Mouse (Mus musculus) neural tube, embryonic 10.5 days (tissue): ENCODE measurements at regions not wholly inside any gene's neighbourhood (a gene's known extent, or its start where the extent isn't known, plus 50 kb on each side); places are given as distances from the start of the nearest gene placed in this dataset.

ENCODE experiments used
- DNase-seq: peaks from one replicate; pipeline ENCODE4 v3.0.0-alpha.2; 2017; ENCODE audit warnings: low spot score; ENCODE audit errors: extremely low spot score

DNA sequence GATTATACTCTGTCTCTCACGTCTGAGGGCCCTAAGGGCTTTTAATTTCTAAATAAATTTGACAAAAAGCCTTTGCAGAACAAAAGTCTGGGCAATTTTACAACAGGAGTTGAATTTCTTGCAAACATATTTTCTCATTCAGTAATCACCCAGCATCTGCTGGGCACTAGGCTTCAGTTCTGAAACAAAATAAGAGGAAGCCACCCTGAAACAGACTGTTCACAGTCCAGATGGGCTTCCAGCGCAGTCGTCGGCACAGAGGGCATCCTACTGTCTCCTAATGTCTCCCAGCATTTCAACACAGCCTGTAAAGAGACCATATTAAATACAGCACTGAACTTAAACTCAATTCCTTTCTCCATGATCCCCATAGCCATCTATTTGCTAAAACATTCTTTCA lies 324.5 kb upstream of the Trib2 start:
- no peak for DNase-seq

- no peak for DNase-seq
Observed at GRCm38 (mm10) chr12:16140511-16141110, 323.9 kb upstream of the Trib2 start.

- DNase-seq: no peak
Observed at GRCm38 (mm10) chr12:16139152-16139551, 322.4 kb upstream of the Trib2 start.

GRCm38 (mm10) chr12:16137801-16138200 lies 321.1 kb upstream of the Trib2 start:
- no peak for DNase-seq

GRCm38 (mm10) chr12:16136214-16136671 lies 319.5 kb upstream of the Trib2 start:
- DNase-seq: no peak

- DNase-seq: no peak
Observed at GRCm38 (mm10) chr12:16135602-16136213, 319.0 kb upstream of the Trib2 start.

DNA sequence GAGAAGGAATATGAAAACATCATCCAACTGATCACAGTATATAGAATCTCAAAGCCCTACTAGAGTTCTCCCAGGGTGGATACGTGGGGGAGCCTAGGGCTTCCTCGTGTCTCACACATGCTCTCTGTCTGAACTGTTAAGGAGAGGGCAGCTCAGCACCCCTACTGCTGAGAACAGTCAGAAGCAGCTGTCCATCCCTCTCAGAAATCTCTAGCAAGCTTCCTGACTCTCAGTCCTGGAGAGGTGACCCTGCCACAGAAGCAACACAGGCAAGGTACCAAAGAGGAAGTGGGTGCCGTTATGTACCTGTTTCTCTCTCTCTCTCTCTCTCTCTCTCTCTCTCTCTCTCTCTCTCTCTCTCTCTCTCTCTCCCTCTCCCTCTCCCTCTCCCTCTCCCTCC lies 317.7 kb upstream of the Trib2 start:
- DNase-seq: no peak

GRCm38 (mm10) chr12:16133253-16133652 lies 316.5 kb upstream of the Trib2 start:
- no peak for DNase-seq

- DNase-seq: no peak
Observed at GRCm38 (mm10) chr12:16131740-16132077, 315.0 kb upstream of the Trib2 start.

DNA sequence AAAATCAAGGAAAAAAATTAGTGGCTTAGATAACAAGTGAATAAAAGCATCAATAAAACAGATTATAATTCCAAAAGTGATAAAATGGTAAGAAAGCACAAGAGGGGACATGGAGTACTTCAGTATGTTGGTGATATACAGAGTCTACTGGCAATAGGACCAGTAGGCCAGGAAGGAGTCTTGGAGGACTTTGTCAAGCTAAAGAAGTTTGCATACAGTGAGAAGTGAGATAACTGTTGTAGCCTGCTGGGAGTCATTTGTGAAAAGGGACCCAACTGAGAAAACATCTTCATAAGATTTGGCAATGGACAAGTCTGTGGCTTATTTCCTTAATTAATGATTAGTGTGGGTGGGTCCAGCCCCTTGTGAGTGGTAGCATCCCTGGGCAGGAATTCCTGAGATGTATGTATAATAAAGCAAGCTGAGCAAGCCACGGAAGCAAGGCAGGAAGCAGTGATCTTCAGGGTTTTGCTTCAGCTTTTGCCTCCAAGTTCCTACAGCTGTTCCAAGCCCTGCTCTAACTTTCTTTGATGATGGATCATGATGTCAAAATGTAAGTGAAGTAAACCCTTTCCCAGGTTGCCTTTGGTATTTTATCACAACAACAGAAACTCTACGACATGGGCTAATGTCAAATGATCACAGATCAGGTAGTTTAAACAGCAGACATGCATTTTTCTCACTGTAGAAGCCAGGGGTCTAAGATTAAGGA lies 314.5 kb upstream of the Trib2 start:
- DNase-seq: no peak

DNA sequence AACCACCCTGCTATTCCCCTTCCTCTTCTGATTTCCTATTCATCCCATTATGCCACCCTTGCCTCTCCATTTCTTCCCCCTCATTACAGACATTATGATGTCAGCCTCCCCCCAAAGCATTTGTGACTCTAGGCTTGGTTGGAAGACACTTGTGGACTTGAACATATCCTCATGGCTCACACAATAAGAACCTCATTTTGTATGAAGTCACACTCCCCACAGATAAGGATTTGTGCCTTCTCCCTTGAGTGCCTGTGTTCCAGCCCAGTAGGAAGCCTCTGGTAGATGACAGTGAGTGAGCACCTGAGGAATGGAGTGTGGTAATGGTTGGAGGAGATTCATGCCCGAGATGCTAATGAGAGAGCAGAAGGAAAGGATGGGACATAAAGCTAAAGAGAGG lies 313.9 kb upstream of the Trib2 start:
- DNase-seq: no peak

- no peak for DNase-seq
Observed at GRCm38 (mm10) chr12:16129923-16130322, 313.2 kb upstream of the Trib2 start.

GRCm38 (mm10) chr12:16129243-16129642 lies 312.5 kb upstream of the Trib2 start:
- DNase-seq: no peak

GRCm38 (mm10) chr12:16124906-16125305 lies 308.2 kb upstream of the Trib2 start:
- DNase-seq: no peak

DNA sequence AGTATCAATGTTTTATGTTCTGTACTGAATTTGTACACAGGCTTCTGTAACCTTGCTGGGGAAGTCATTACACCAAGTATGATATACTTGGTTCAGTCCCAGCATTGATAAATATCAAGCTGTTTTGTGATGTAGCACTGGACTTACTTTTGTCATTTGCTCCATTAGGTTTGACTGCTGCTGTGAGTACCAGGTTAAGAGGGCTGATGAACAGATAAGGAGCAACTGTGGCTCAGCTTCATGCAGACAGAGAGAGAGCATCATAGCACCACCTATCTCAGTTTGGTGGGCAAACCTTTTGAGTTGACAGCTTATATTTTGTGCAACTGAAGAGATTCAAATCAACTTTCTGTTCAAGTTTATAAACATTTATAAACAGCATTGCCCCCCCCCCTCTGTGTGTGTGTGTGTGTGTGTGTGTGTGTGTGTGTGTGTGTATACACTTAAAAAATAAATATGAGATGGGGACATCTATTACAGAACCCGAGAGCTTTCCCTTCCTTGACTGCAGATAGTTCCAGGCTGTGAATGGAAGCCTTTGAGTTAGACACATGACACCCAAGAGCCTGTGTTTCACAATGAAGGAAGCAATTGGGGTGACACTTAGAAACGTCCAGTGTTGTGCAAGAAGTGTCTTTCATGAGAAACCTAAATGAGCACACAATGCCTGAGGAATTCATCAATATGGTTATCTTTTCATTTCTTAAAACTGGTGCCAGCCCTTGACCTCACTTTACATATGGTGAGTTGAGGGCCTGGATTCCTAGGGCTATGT lies 305.8 kb upstream of the Trib2 start:
- DNase-seq: no peak

GRCm38 (mm10) chr12:16121787-16122186 lies 305.1 kb upstream of the Trib2 start:
- DNase-seq: no peak

DNA sequence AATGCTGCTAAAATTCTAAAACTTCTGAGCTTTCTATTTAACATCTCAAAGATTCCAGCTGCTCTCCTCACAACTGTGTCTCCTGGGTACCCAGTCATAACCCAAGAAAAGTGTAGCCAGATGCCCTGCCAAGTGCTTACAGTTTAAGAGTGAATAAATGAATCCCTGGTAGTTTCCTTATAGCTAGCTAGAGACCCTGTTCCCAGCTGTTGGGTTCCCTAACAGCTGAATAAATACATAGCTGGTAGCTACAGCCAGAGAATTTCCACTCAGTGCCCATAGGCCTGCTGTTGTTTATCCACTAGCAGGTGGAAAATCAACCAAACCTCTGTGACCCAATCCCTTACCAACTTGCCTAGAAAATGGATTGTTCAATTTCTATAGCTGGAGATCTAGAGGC lies 302.0 kb upstream of the Trib2 start:
- DNase-seq: no peak

GRCm38 (mm10) chr12:16106946-16107345 lies 290.2 kb upstream of the Trib2 start:
- DNase-seq: no peak

DNA sequence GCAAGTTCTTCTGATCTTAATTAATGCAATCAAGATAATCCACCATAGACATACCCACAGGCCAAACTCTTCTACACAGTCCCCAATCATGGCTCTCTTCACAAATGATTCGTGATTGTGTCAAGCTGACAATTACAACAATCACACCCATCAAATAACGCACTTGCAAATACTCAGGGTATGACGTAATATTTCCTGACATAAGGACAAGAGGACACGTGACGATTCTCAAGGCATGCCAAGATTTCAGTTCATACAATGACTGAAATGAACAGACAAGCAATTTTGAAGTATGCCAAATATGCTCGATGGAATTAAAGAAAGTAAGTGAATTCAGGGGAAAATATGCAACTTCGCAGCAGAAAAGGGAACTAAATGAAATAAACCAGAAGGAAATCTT lies 282.1 kb upstream of the Trib2 start:
- no peak for DNase-seq

GRCm38 (mm10) chr12:16092643-16093042 lies 275.9 kb upstream of the Trib2 start:
- no peak for DNase-seq

GRCm38 (mm10) chr12:16091336-16091735 lies 274.6 kb upstream of the Trib2 start:
- DNase-seq: peak; percentile 12

GRCm38 (mm10) chr12:16083176-16083575 lies 266.5 kb upstream of the Trib2 start:
- DNase-seq: no peak
